8 mouse cellular contexts compared by ENCODE assay signal in the genomic region with DNA sequence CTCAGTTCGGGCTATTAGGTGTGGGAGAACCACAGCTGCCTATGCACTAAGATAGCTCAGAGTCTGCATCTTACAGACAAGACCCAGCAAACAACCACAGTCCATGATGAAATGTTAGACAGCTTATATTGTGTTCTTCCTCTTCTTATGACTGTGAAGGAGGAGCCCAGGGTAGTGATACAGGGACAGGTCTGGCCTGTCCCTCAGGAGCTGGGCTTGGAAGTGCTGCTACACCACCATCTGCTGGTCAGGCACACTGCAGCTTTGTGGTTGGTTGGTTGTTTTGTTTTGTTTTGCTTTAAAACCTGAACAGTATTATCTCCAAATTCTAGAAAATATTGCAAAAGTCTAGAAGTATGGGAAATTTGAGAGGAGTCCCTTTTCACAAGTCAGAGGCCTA. TPM values are rescaled to one million over a fixed set of nuclear protein-coding genes. Genes with fewer than 3 reads are reported as not detected.
DNase-seq lines count a peak whose midpoint lies in the region; ATAC-seq and TF ChIP-seq lines count a peak whose summit lies in the region.

No protein-coding gene starts in this region.

- H3K36me3 ChIP-seq in kidney, adult 2 months (ENCODE audit: control insufficient read depth, insufficient read depth, low read length): no peaks in the 10 kb centered on the region
- H3K36me3 ChIP-seq in kidney, embryonic 14.5 days (ENCODE audit: control insufficient read depth, insufficient read depth, low read length): no peaks in the 10 kb centered on the region
- no peaks in the 10 kb centered on the region for H3K36me3 ChIP-seq in ES-Bruce4 (ENCODE audit: control insufficient read depth, insufficient read depth, low read length, poor library complexity, severe bottlenecking)

- H3K27ac ChIP-seq in kidney, adult 2 months (ENCODE audit: insufficient read depth, low read depth, low read length): no peak overlapping the region
- H3K27ac ChIP-seq in kidney, embryonic 14.5 days (ENCODE audit: low read depth, low read length): no peak overlapping the region
- H3K27ac ChIP-seq in ES-Bruce4 (ENCODE audit: insufficient read depth, low read length): no peak overlapping the region
- H3K27ac ChIP-seq in embryonic fibroblast, embryonic 13.5 days (ENCODE audit: insufficient read depth, low read length): peak overlapping the region; percentile 78

- no peak for TF ChIP-seq POLR2A in kidney, adult 2 months (IDR thresholded peaks at IDR 0.05; ENCODE audit: low read depth, low read length)
- no peak for TF ChIP-seq POLR2A in ES-Bruce4 (IDR thresholded peaks at IDR 0.05; ENCODE audit: insufficient read depth, low read length)
- TF ChIP-seq POLR2A in embryonic fibroblast, embryonic 13.5 days (IDR thresholded peaks at IDR 0.05; ENCODE audit: low read depth, low read length): no peak
- TF ChIP-seq POLR2A in lung, adult 2 months (IDR thresholded peaks at IDR 0.05; ENCODE audit: borderline replicate concordance, extremely low read depth, low read depth, low read length): no peak

- peak; percentile 57 for TF ChIP-seq CTCF in kidney, adult 2 months (conservative IDR thresholded peaks at IDR 0.05; ENCODE audit: insufficient read depth, insufficient read length, low read depth, low read length)
- TF ChIP-seq CTCF in ES-Bruce4 (IDR thresholded peaks at IDR 0.05; ENCODE audit: low read depth, low read length): peak; percentile 31
- peak; percentile 66; the same call in 1 of the 2 replicates for TF ChIP-seq CTCF in embryonic fibroblast, embryonic 13.5 days (IDR thresholded peaks at IDR 0.05; ENCODE audit: borderline replicate concordance, insufficient read depth, low read length)
- peak; percentile 69 for TF ChIP-seq CTCF in lung, adult 2 months (IDR thresholded peaks at IDR 0.05; ENCODE audit: insufficient read depth, low read length)

- no peak overlapping the region for H3K4me3 ChIP-seq in kidney, adult 2 months (ENCODE audit: insufficient read depth, low read depth, low read length)
- H3K4me3 ChIP-seq in kidney, embryonic 14.5 days (ENCODE audit: low read length): no peak overlapping the region
- no peak overlapping the region for H3K4me3 ChIP-seq in ES-Bruce4 (ENCODE audit: low read depth, low read length)
- H3K4me3 ChIP-seq in embryonic fibroblast, embryonic 13.5 days (ENCODE audit: insufficient read depth, low read length): no peak overlapping the region
- H3K4me3 ChIP-seq in lung, adult 2 months (replicated peaks; ENCODE audit: extremely low read depth, low read depth, low read length): no peak overlapping the region

- ATAC-seq in kidney, embryonic 14.5 days (ENCODE audit: low FRiP score, low TSS enrichment): no peak

- no peaks in the 10 kb centered on the region for H3K9me3 ChIP-seq in kidney, embryonic 14.5 days (ENCODE audit: control insufficient read depth, low read length)
- no peaks in the 10 kb centered on the region for H3K9me3 ChIP-seq in ES-Bruce4 (replicated peaks; ENCODE audit: control insufficient read depth, insufficient read depth, low read length, poor library complexity, severe bottlenecking)

- H3K4me1 ChIP-seq in kidney, adult 2 months (ENCODE audit: control insufficient read depth, insufficient read depth, low read length): no peaks in the 10 kb centered on the region; the same call in 1 of the 2 replicates
- H3K4me1 ChIP-seq in kidney, embryonic 14.5 days (ENCODE audit: control insufficient read depth, insufficient read depth, low read length): 0 out of 2 replicates have a peak, but pooled peaks cover 4% of the 10 kb centered on the region
- no peaks in the 10 kb centered on the region for H3K4me1 ChIP-seq in ES-Bruce4 (ENCODE audit: control insufficient read depth, insufficient read depth, low read length)
- 0 out of 2 replicates have a peak, but pooled peaks cover 4% of the 10 kb centered on the region for H3K4me1 ChIP-seq in embryonic fibroblast, embryonic 13.5 days (ENCODE audit: control insufficient read depth, insufficient read depth, low read length)
- peaks cover 3% of the 10 kb centered on the region; the same call in 1 of the 2 replicates for H3K4me1 ChIP-seq in lung, adult 2 months (ENCODE audit: control insufficient read depth, insufficient read depth, low read length)

- no peak for TF ChIP-seq EP300 in ES-Bruce4 (IDR thresholded peaks at IDR 0.05; ENCODE audit: insufficient read depth, low read depth, low read length)

- DNase-seq in kidney, adult 2 months: peak; percentile 43
- DNase-seq in lung, adult 2 months: peak; percentile 19
- no peak for DNase-seq in frontal cortex, postnatal 14 days (ENCODE audit: low spot score in 2 of 2)
- no peak for DNase-seq in left cerebral cortex, adult 11 months (ENCODE audit: low spot score)
- no peak for DNase-seq in frontal cortex, postnatal 36 days (ENCODE audit: low spot score in 2 of 2)

- H3K9ac ChIP-seq in kidney, embryonic 14.5 days (ENCODE audit: low read depth, low read length): no peak overlapping the region
- no peak overlapping the region for H3K9ac ChIP-seq in ES-Bruce4 (ENCODE audit: low read depth, poor library complexity, severe bottlenecking)

- 90% methylated on average over 1 of the region's 1 CpGs for WGBS in kidney, adult 2 months
- 78% methylated on average over 1 of the region's 1 CpGs for WGBS in kidney, embryonic 14.5 days
- 60% methylated on average over 1 of the region's 1 CpGs for WGBS in lung, adult 2 months

- no peaks in the 10 kb centered on the region for H3K27me3 ChIP-seq in kidney, adult 2 months (replicated peaks; ENCODE audit: control insufficient read depth, insufficient read depth, low read length)
- H3K27me3 ChIP-seq in kidney, embryonic 14.5 days (ENCODE audit: control insufficient read depth, insufficient read depth, low read length): no peaks in the 10 kb centered on the region
- no peaks in the 10 kb centered on the region for H3K27me3 ChIP-seq in ES-Bruce4 (ENCODE audit: control insufficient read depth, insufficient read depth, low read length, poor library complexity, severe bottlenecking)

- no peak overlapping the region for H3K4me2 ChIP-seq in kidney, embryonic 14.5 days (replicated peaks; ENCODE audit: low read depth, low read length)

RNA-seq across cellular contexts. Expression of a gene that starts 38.2 kb away (rescaled TPM):
- 15.1 and 17.7 TPM in 2 replicates for polyA plus RNA-seq in kidney, adult 2 months (2012; rRNA removed)
- polyA plus RNA-seq in kidney, embryonic 14.5 days (2014; fragmentation: Nextera tagmentation; extraction: Ambion mirVana): 11.1 and 11.2 TPM in 2 replicates
- 18.8 and 24.6 TPM in 2 replicates for polyA plus RNA-seq in ES-Bruce4 (2011; ENCODE audit: insufficient read depth, insufficient read length, low read depth, missing spikeins)
- 18.7 and 26.0 TPM in 2 replicates for polyA plus RNA-seq in embryonic fibroblast, embryonic 13.5 days (2011; ENCODE audit: insufficient read length, low read depth, missing spikeins)
- 17.5 and 24.9 TPM in 2 replicates for polyA plus RNA-seq in lung, adult 2 months (2012; rRNA removed)

RNA-seq across cellular contexts. Expression of a gene that starts 38.2 kb away (rescaled TPM):
- polyA plus RNA-seq in kidney, adult 2 months (2012; rRNA removed): 4.8 and 6.1 TPM in 2 replicates
- 17.9 and 19.9 TPM in 2 replicates for polyA plus RNA-seq in kidney, embryonic 14.5 days (2014; fragmentation: Nextera tagmentation; extraction: Ambion mirVana)
- polyA plus RNA-seq in ES-Bruce4 (2011; ENCODE audit: insufficient read depth, insufficient read length, low read depth, missing spikeins): 45.7 and 53.2 TPM in 2 replicates
- 25.6 and 29.3 TPM in 2 replicates for polyA plus RNA-seq in embryonic fibroblast, embryonic 13.5 days (2011; ENCODE audit: insufficient read length, low read depth, missing spikeins)
- polyA plus RNA-seq in lung, adult 2 months (2012; rRNA removed): 2.0 and 4.0 TPM in 2 replicates

Comparison
In these comparisons a context has a peak if more than half of its experiments do, and no peak if none do; other contexts are left out.
1. DNase-seq: peak in kidney, adult 2 months (single experiment) and lung, adult 2 months (single experiment); none in frontal cortex, postnatal 14 days (0 of 2), left cerebral cortex, adult 11 months (single experiment) and frontal cortex, postnatal 36 days (0 of 2).
2. Peak in every context shown above with its lines, with median percentiles within 50 percentile points of each other: CTCF ChIP-seq.